Mouse (Mus musculus): ENCODE measurements around the gene Rpap2. TPM values are rescaled to one million over a fixed set of nuclear protein-coding genes. Genes with fewer than 3 reads are reported as not detected.
A peak's percentile ranks its signal among the peaks of the same experiment; 100 is the strongest.

Gene Rpap2
- polyA plus RNA-seq, 1 experiment from 2014 or later: 18.3 TPM

- H3K4me1 ChIP-seq (replicated peaks; ENCODE audit: insufficient read depth, low read length): no peaks in the 10 kb centered on the region
- no peak overlapping the region for H3K4me3 ChIP-seq (replicated peaks; ENCODE audit: low read depth, low read length)
- no peak overlapping the region for H3K4me2 ChIP-seq (ENCODE audit: low read length)
- no peaks in the 10 kb centered on the region for H3K27me3 ChIP-seq (ENCODE audit: insufficient read depth, low read length)
- no peak overlapping the region for H3K27ac ChIP-seq
- ATAC-seq (replicated peaks; ENCODE audit: low FRiP score, low read depth) (no peak), DNase-seq (ENCODE audit: low spot score) (no peak)
- WGBS: 60% methylated on average over 5 of the region's 5 CpGs
- H3K9me3 ChIP-seq (replicated peaks; ENCODE audit: low read length): no peaks in the 10 kb centered on the region
- no peaks in the 10 kb centered on the region for H3K36me3 ChIP-seq (ENCODE audit: insufficient read depth, low read length)
- no peak for TF ChIP-seq CTCF (IDR thresholded peaks at IDR 0.05; ENCODE audit: low read depth)
- H3K9ac ChIP-seq (ENCODE audit: low read depth, low read length): no peak overlapping the region
Observed at GRCm38 (mm10) chr5:107678392-107678791, 81.2 kb downstream of the Rpap2 start.

DNA sequence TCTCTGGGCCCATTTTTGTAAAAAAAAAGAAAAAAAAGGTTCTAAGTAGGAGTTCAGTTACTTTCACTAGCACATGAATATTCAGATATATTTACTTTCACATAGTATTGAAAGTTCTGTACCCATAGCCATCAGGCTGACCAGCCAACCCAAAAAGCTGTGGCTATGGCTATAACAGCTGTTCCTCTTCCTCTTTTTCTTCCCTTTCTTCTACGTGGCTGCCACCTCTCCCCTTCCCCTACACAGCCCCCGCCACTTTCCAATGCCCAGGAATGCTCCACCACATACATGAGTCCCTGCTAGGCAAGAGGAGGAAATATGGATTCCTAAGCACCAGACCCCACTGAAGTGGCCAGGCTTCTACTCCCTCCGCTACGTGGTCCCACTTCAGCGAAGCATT is 84.1 kb downstream of the Rpap2 start:
- no peak for ATAC-seq (replicated peaks; ENCODE audit: low FRiP score, low read depth)
- no peak overlapping the region for H3K4me2 ChIP-seq (ENCODE audit: low read length)
- no peak overlapping the region for H3K9ac ChIP-seq (ENCODE audit: low read depth, low read length)
- no peak overlapping the region for H3K27ac ChIP-seq
- DNase-seq (ENCODE audit: low spot score): no peak
- WGBS: 77% methylated on average over 5 of the region's 5 CpGs
- H3K36me3 ChIP-seq (ENCODE audit: insufficient read depth, low read length): no peaks in the 10 kb centered on the region
- no peaks in the 10 kb centered on the region for H3K9me3 ChIP-seq (replicated peaks; ENCODE audit: low read length)
- H3K4me1 ChIP-seq (replicated peaks; ENCODE audit: insufficient read depth, low read length): no peaks in the 10 kb centered on the region
- no peak for TF ChIP-seq CTCF (IDR thresholded peaks at IDR 0.05; ENCODE audit: low read depth)
- no peak overlapping the region for H3K4me3 ChIP-seq (replicated peaks; ENCODE audit: low read depth, low read length)
- H3K27me3 ChIP-seq (ENCODE audit: insufficient read depth, low read length): no peaks in the 10 kb centered on the region

GRCm38 (mm10) chr5:107684380-107684779 is 87.2 kb downstream of the Rpap2 start:
- Histone ChIP-seq H3K27me3 (ENCODE audit: insufficient read depth, low read length) (no peaks in the 10 kb centered on the region), H3K4me3 (replicated peaks; ENCODE audit: low read depth, low read length) (no peak overlapping the region), H3K4me1 (replicated peaks; ENCODE audit: insufficient read depth, low read length) (0 out of 2 replicates have a peak, but pooled peaks cover 4% of the 10 kb centered on the region), H3K27ac (no peak overlapping the region), H3K4me2 (ENCODE audit: low read length) (no peak overlapping the region), H3K9me3 (replicated peaks; ENCODE audit: low read length) (no peaks in the 10 kb centered on the region), H3K9ac (ENCODE audit: low read depth, low read length) (no peak overlapping the region), H3K36me3 (ENCODE audit: insufficient read depth, low read length) (no peaks in the 10 kb centered on the region)
- no peak for ATAC-seq (replicated peaks; ENCODE audit: low FRiP score, low read depth)
- peak; percentile 44; the same call in 1 of the 2 replicates for TF ChIP-seq CTCF (IDR thresholded peaks at IDR 0.05; ENCODE audit: low read depth)
- DNase-seq (ENCODE audit: low spot score): no peak
- WGBS: 71% methylated on average over 2 of the region's 2 CpGs

DNA sequence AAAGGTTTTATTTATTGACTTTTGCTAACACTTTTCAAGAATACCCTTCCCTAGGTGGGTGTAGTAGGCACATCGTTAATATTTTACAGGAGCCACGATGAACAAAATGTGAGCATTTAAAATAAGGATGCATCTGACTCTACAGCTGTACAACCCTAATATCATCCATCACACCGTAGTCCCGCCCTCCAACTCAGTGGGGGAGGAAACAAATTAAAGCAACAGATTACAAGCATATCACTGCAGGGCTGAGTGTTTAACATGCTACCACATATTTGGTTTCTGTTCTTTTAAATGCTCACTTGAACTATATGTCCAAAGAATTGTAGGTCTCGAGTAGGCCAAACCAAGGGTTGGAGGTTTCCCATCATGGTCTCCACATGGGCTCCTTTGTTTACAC is 90.0 kb downstream of the Rpap2 start:
- Histone ChIP-seq H3K4me3 (replicated peaks; ENCODE audit: low read depth, low read length) (no peak overlapping the region), H3K4me1 (replicated peaks; ENCODE audit: insufficient read depth, low read length) (0 out of 2 replicates have a peak, but pooled peaks cover 4% of the 10 kb centered on the region), H3K27ac (no peak overlapping the region), H3K4me2 (ENCODE audit: low read length) (no peak overlapping the region), H3K9me3 (replicated peaks; ENCODE audit: low read length) (no peaks in the 10 kb centered on the region), H3K36me3 (ENCODE audit: insufficient read depth, low read length) (no peaks in the 10 kb centered on the region), H3K27me3 (ENCODE audit: insufficient read depth, low read length) (no peaks in the 10 kb centered on the region), H3K9ac (ENCODE audit: low read depth, low read length) (no peak overlapping the region)
- DNase-seq (ENCODE audit: low spot score) (no peak), ATAC-seq (replicated peaks; ENCODE audit: low FRiP score, low read depth) (no peak)
- WGBS: 92% methylated on average over 5 of the region's 5 CpGs
- TF ChIP-seq CTCF (IDR thresholded peaks at IDR 0.05; ENCODE audit: low read depth): no peak

DNA sequence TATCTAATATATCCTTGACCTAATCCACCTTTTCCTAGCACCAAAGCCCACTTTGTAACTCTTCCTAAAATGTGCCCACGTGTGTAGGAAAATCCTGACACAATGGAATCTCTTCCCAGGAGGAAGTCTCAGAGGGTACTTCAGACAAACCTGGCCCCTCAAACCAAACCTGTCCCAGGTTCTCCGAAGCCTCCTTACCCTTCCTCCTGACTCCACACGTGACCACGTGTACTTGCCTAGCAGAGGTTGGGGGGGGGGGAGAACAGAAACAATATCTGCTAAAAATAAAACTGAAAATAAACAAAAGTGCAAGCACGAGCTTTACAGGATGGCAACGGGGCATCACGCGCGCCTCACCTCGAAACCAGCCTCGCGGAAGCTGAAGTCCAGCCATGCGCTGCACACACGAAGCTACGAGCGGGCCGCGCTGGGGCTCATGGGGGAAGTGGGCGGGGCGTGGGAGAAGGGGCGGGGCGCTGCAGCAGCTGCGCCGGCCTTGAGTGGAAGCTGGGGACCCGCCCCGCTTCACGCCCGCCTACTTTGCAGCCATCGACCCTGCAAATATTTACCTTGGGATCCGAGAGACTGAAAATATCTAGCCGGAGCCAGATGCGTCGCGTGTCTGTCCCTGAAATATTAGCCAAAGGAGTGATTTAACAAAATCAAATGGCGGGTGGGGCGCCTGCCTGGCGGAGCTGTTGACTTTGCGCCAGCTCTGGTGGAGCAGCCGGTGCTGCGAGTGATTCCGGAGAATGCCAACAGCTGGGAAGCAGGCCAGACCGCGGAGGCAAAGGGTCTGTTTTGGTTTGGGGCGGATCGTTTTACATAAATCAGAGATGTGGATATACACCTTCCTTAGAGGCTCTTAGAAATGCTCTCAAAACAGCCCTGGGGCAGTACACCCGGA is 90.7 kb downstream of the Rpap2 start:
- WGBS: 13% methylated on average over 46 of the region's 46 CpGs
- peak overlapping the region; percentile 46; the same call in 1 of the 2 replicates for H3K9ac ChIP-seq (ENCODE audit: low read depth, low read length)
- peak; percentile 83 for DNase-seq (ENCODE audit: low spot score)
- H3K36me3 ChIP-seq (ENCODE audit: insufficient read depth, low read length): no peaks in the 10 kb centered on the region
- H3K27me3 ChIP-seq (ENCODE audit: insufficient read depth, low read length): no peaks in the 10 kb centered on the region
- no peak for TF ChIP-seq CTCF (IDR thresholded peaks at IDR 0.05; ENCODE audit: low read depth)
- peak overlapping the region; percentile 38 for H3K4me3 ChIP-seq (replicated peaks; ENCODE audit: low read depth, low read length)
- ATAC-seq (replicated peaks; ENCODE audit: low FRiP score, low read depth): peak; percentile 88
- H3K9me3 ChIP-seq (replicated peaks; ENCODE audit: low read length): no peaks in the 10 kb centered on the region
- peak overlapping the region; percentile 64 for H3K4me2 ChIP-seq (ENCODE audit: low read length)
- H3K27ac ChIP-seq: no peak overlapping the region
- H3K4me1 ChIP-seq (replicated peaks; ENCODE audit: insufficient read depth, low read length): 0 out of 2 replicates have a peak, but pooled peaks cover 4% of the 10 kb centered on the region

GRCm38 (mm10) chr5:107688499-107688866 is 91.3 kb downstream of the Rpap2 start:
- Histone ChIP-seq H3K4me2 (ENCODE audit: low read length) (peak overlapping the region; percentile 64), H3K4me1 (replicated peaks; ENCODE audit: insufficient read depth, low read length) (0 out of 2 replicates have a peak, but pooled peaks cover 4% of the 10 kb centered on the region), H3K36me3 (ENCODE audit: insufficient read depth, low read length) (no peaks in the 10 kb centered on the region), H3K27ac (no peak overlapping the region), H3K9me3 (replicated peaks; ENCODE audit: low read length) (no peaks in the 10 kb centered on the region), H3K4me3 (replicated peaks; ENCODE audit: low read depth, low read length) (peak overlapping the region; percentile 38), H3K9ac (ENCODE audit: low read depth, low read length) (peak overlapping the region; percentile 46; the same call in 1 of the 2 replicates), H3K27me3 (ENCODE audit: insufficient read depth, low read length) (no peaks in the 10 kb centered on the region)
- no peak for TF ChIP-seq CTCF (IDR thresholded peaks at IDR 0.05; ENCODE audit: low read depth)
- WGBS: 20% methylated on average over 9 of the region's 9 CpGs
- DNase-seq (ENCODE audit: low spot score) (no peak), ATAC-seq (replicated peaks; ENCODE audit: low FRiP score, low read depth) (0 out of 2 replicates have a peak, but pooled peaks have one; percentile 23)

All from kidney, postnatal 0 days (tissue).